Mouse (Mus musculus) ZHBTc4 (cell line): ENCODE measurements around the gene Plpp7.
A peak's percentile ranks its signal among the peaks of the same experiment; 100 is the strongest.

Experiments
- DNase-seq: peaks from one replicate; pipeline ENCODE4 v3.0.0-alpha.2; 2011; ENCODE audit warnings: low read depth, low spot score

The Plpp7 gene

GRCm38 (mm10) chr2:32139377-32139776 is 44.0 kb downstream of the Plpp7 start:
- no peak for DNase-seq

- DNase-seq, result no peak
These were observed 45.2 kb downstream of the Plpp7 start for GRCm38 (mm10) chr2:32140498-32140934.

- DNase-seq, result no peak
These were observed 46.3 kb downstream of the Plpp7 start for GRCm38 (mm10) chr2:32141602-32142001.

GRCm38 (mm10) chr2:32142368-32142767 is 47.0 kb downstream of the Plpp7 start:
- DNase-seq, result peak; percentile 36

GRCm38 (mm10) chr2:32144633-32145032 is 49.3 kb downstream of the Plpp7 start:
- DNase-seq, result no peak

- no peak for DNase-seq
These were observed 51.4 kb downstream of the Plpp7 start for GRCm38 (mm10) chr2:32146617-32147162.

GRCm38 (mm10) chr2:32150135-32150534 is 54.8 kb downstream of the Plpp7 start:
- no peak for DNase-seq

GRCm38 (mm10) chr2:32150562-32150923 is 55.2 kb downstream of the Plpp7 start:
- no peak for DNase-seq

GRCm38 (mm10) chr2:32150924-32151659 is 55.8 kb downstream of the Plpp7 start, which contains the start of gene Prrc2b:
Gene Prrc2b (plus strand): TSS chr2:32151082.
- DNase-seq, result peak; percentile 33

- peak; percentile 34 for DNase-seq
These were observed 56.5 kb downstream of the Plpp7 start for GRCm38 (mm10) chr2:32151660-32152366.

GRCm38 (mm10) chr2:32152367-32153034 is 57.2 kb downstream of the Plpp7 start:
- DNase-seq, result no peak

GRCm38 (mm10) chr2:32153041-32153790 is 57.9 kb downstream of the Plpp7 start:
- DNase-seq, result peak; percentile 88

- DNase-seq, result no peak
These were observed 58.4 kb downstream of the Plpp7 start for GRCm38 (mm10) chr2:32153791-32154119.

- DNase-seq, result no peak
These were observed 59.1 kb downstream of the Plpp7 start for GRCm38 (mm10) chr2:32154334-32154997.

GRCm38 (mm10) chr2:32154998-32155541 is 59.7 kb downstream of the Plpp7 start:
- DNase-seq, result no peak

GRCm38 (mm10) chr2:32155614-32156013 is 60.3 kb downstream of the Plpp7 start:
- DNase-seq, result peak; percentile 61

GRCm38 (mm10) chr2:32156645-32157044 is 61.3 kb downstream of the Plpp7 start:
- no peak for DNase-seq

- no peak for DNase-seq
These were observed 62.0 kb downstream of the Plpp7 start for GRCm38 (mm10) chr2:32157328-32157727.

GRCm38 (mm10) chr2:32158616-32159239 is 63.4 kb downstream of the Plpp7 start:
- DNase-seq, result peak; percentile 56
